Mouse (Mus musculus): Measurements from ENCODE around the gene Rpa1. TPM values are rescaled to one million over a fixed set of nuclear protein-coding genes. Genes with fewer than 3 reads are reported as not detected.

The Rpa1 gene
- polyA plus RNA-seq, 1 experiment from 2014 or later, result 49.3 TPM

GRCm38 (mm10) chr11:75275035-75275434, 73.1 kb downstream of the Rpa1 start:
- no peak for DNase-seq
- no peak overlapping the region for H3K27ac ChIP-seq (ENCODE audit: low read depth)
- WGBS (ENCODE audit: insufficient replicate concordance), result 64% methylated on average over 6 of the region's 6 CpGs

GRCm38 (mm10) chr11:75273466-75273865, 74.7 kb downstream of the Rpa1 start:
- Histone ChIP-seq H3K4me2 (ENCODE audit: low read depth, low read length) (no peak overlapping the region), H3K4me1 (ENCODE audit: insufficient read depth) (peaks cover 16% of the 10 kb centered on the region), H3K4me3 (ENCODE audit: low read depth, low read length) (no peak overlapping the region), H3K27ac (ENCODE audit: low read depth) (no peak overlapping the region), H3K9me3 (ENCODE audit: low read length) (no peaks in the 10 kb centered on the region), H3K9ac (replicated peaks) (no peak overlapping the region), H3K36me3 (replicated peaks; ENCODE audit: insufficient read depth, low read length) (no peaks in the 10 kb centered on the region), H3K27me3 (ENCODE audit: insufficient read depth, low read length) (no peaks in the 10 kb centered on the region)
- 40% methylated on average over 8 of the region's 8 CpGs for WGBS (ENCODE audit: insufficient replicate concordance)
- no peak for TF ChIP-seq EP300 (IDR thresholded peaks at IDR 0.05; ENCODE audit: low read depth)
- no peak for TF ChIP-seq CTCF (IDR thresholded peaks at IDR 0.05; ENCODE audit: low read depth)
- DNase-seq (no peak), ATAC-seq (no peak)

More at GRCm38 (mm10) chr11:75275035-75275434, 73.1 kb downstream of the Rpa1 start:
- ATAC-seq, result no peak
- Histone ChIP-seq H3K4me2 (ENCODE audit: low read depth, low read length) (no peak overlapping the region), H3K9ac (replicated peaks) (no peak overlapping the region), H3K4me1 (ENCODE audit: insufficient read depth) (peaks cover 22% of the 10 kb centered on the region), H3K4me3 (ENCODE audit: low read depth, low read length) (no peak overlapping the region), H3K9me3 (ENCODE audit: low read length) (no peaks in the 10 kb centered on the region), H3K36me3 (replicated peaks; ENCODE audit: insufficient read depth, low read length) (no peaks in the 10 kb centered on the region), H3K27me3 (ENCODE audit: insufficient read depth, low read length) (no peaks in the 10 kb centered on the region)
- TF ChIP-seq EP300 (IDR thresholded peaks at IDR 0.05; ENCODE audit: low read depth), result no peak
- no peak for TF ChIP-seq CTCF (IDR thresholded peaks at IDR 0.05; ENCODE audit: low read depth)

- WGBS (ENCODE audit: insufficient replicate concordance), result 45% methylated on average over 7 of the region's 7 CpGs
- DNase-seq, result peak; percentile 62
- no peak overlapping the region for H3K9ac ChIP-seq (replicated peaks)
- H3K36me3 ChIP-seq (replicated peaks; ENCODE audit: insufficient read depth, low read length), result no peaks in the 10 kb centered on the region
- 0 out of 2 replicates have a peak overlapping the region, but pooled peaks have one; percentile 13 for H3K4me2 ChIP-seq (ENCODE audit: low read depth, low read length)
- peak; percentile 43 for ATAC-seq
- no peaks in the 10 kb centered on the region for H3K9me3 ChIP-seq (ENCODE audit: low read length)
- H3K27ac ChIP-seq (ENCODE audit: low read depth), result 0 out of 2 replicates have a peak overlapping the region, but pooled peaks have one; percentile 31
- TF ChIP-seq EP300 (IDR thresholded peaks at IDR 0.05; ENCODE audit: low read depth) (no peak), CTCF (IDR thresholded peaks at IDR 0.05; ENCODE audit: low read depth) (no peak)
- H3K27me3 ChIP-seq (ENCODE audit: insufficient read depth, low read length), result no peaks in the 10 kb centered on the region
- H3K4me3 ChIP-seq (ENCODE audit: low read depth, low read length), result no peak overlapping the region
- peaks cover 18% of the 10 kb centered on the region for H3K4me1 ChIP-seq (ENCODE audit: insufficient read depth)
These were observed 77.1 kb downstream of the Rpa1 start for GRCm38 (mm10) chr11:75270985-75271434.

GRCm38 (mm10) chr11:75270276-75270984, 77.7 kb downstream of the Rpa1 start:
- WGBS (ENCODE audit: insufficient replicate concordance), result 55% methylated on average over 8 of the region's 8 CpGs
- H3K4me1 ChIP-seq (ENCODE audit: insufficient read depth), result peaks cover 18% of the 10 kb centered on the region
- no peaks in the 10 kb centered on the region for H3K36me3 ChIP-seq (replicated peaks; ENCODE audit: insufficient read depth, low read length)
- no peak overlapping the region for H3K9ac ChIP-seq (replicated peaks)
- no peaks in the 10 kb centered on the region for H3K9me3 ChIP-seq (ENCODE audit: low read length)
- ATAC-seq, result peak; percentile 95
- H3K27ac ChIP-seq (ENCODE audit: low read depth), result 0 out of 2 replicates have a peak overlapping the region, but pooled peaks have one; percentile 31
- DNase-seq, result peak; percentile 37
- TF ChIP-seq CTCF (IDR thresholded peaks at IDR 0.05; ENCODE audit: low read depth) (no peak), EP300 (IDR thresholded peaks at IDR 0.05; ENCODE audit: low read depth) (peak; percentile 88)
- no peaks in the 10 kb centered on the region for H3K27me3 ChIP-seq (ENCODE audit: insufficient read depth, low read length)
- no peak overlapping the region for H3K4me3 ChIP-seq (ENCODE audit: low read depth, low read length)
- H3K4me2 ChIP-seq (ENCODE audit: low read depth, low read length), result peak overlapping the region; percentile 13; the same call in 1 of the 2 replicates

- no peak overlapping the region for H3K4me2 ChIP-seq (ENCODE audit: low read depth, low read length)
- 58% methylated on average over 4 of the region's 4 CpGs for WGBS (ENCODE audit: insufficient replicate concordance)
- no peak overlapping the region for H3K27ac ChIP-seq (ENCODE audit: low read depth)
- H3K9ac ChIP-seq (replicated peaks), result no peak overlapping the region
- H3K27me3 ChIP-seq (ENCODE audit: insufficient read depth, low read length), result no peaks in the 10 kb centered on the region
- H3K9me3 ChIP-seq (ENCODE audit: low read length), result no peaks in the 10 kb centered on the region
- ATAC-seq, result no peak
- H3K4me3 ChIP-seq (ENCODE audit: low read depth, low read length), result no peak overlapping the region
- H3K36me3 ChIP-seq (replicated peaks; ENCODE audit: insufficient read depth, low read length), result no peaks in the 10 kb centered on the region
- no peak for TF ChIP-seq CTCF (IDR thresholded peaks at IDR 0.05; ENCODE audit: low read depth)
- peak; percentile 58; the same call in 1 of the 2 replicates for TF ChIP-seq EP300 (IDR thresholded peaks at IDR 0.05; ENCODE audit: low read depth)
- DNase-seq, result no peak
- peaks cover 18% of the 10 kb centered on the region for H3K4me1 ChIP-seq (ENCODE audit: insufficient read depth)
These were observed 78.9 kb downstream of the Rpa1 start for GRCm38 (mm10) chr11:75269213-75269612.

GRCm38 (mm10) chr11:75268492-75268891, 79.6 kb downstream of the Rpa1 start:
- H3K36me3 ChIP-seq (replicated peaks; ENCODE audit: insufficient read depth, low read length), result no peaks in the 10 kb centered on the region
- H3K27me3 ChIP-seq (ENCODE audit: insufficient read depth, low read length), result no peaks in the 10 kb centered on the region
- no peak overlapping the region for H3K27ac ChIP-seq (ENCODE audit: low read depth)
- ATAC-seq, result no peak
- TF ChIP-seq CTCF (IDR thresholded peaks at IDR 0.05; ENCODE audit: low read depth) (no peak), EP300 (IDR thresholded peaks at IDR 0.05; ENCODE audit: low read depth) (no peak)
- H3K4me3 ChIP-seq (ENCODE audit: low read depth, low read length), result no peak overlapping the region
- no peak for DNase-seq
- peaks cover 18% of the 10 kb centered on the region for H3K4me1 ChIP-seq (ENCODE audit: insufficient read depth)
- no peak overlapping the region for H3K4me2 ChIP-seq (ENCODE audit: low read depth, low read length)
- no peak overlapping the region for H3K9ac ChIP-seq (replicated peaks)
- no peaks in the 10 kb centered on the region for H3K9me3 ChIP-seq (ENCODE audit: low read length)
- WGBS (ENCODE audit: insufficient replicate concordance), result 79% methylated on average over 5 of the region's 5 CpGs
